Mouse (Mus musculus) embryonic fibroblast, embryonic 13.5 days (primary cell): ENCODE measurements around the gene Gm14862. TPM values are rescaled to one million over a fixed set of nuclear protein-coding genes. Genes with fewer than 3 reads are reported as not detected.
"Not testable (repeated sequence)": the region's sequence is repeated elsewhere in the genome, so short reads cannot be mapped to it uniquely, and the experiment has no call there.

ENCODE experiments used
- H3K27ac ChIP-seq: 2 replicates; pipeline ENCODE4 v1.5.1; 2012; ENCODE audit warnings: low read length, control low read depth, inconsistent platforms; ENCODE audit not compliant: insufficient read depth
- H3K4me1 ChIP-seq: 2 replicates; pipeline ENCODE4 v1.6.1; 2011; ENCODE audit warnings: low read length; ENCODE audit not compliant: control insufficient read depth, insufficient read depth
- H3K4me3 ChIP-seq: 2 replicates; pipeline ENCODE4 v1.5.1; 2011; ENCODE audit warnings: mild to moderate bottlenecking, control low read depth, low read length; ENCODE audit not compliant: insufficient read depth
- CTCF ChIP-seq: IDR thresholded peaks from 2 replicates; pipeline ENCODE4 v1.5.1; 2011; ENCODE audit warnings: mild to moderate bottlenecking, control low read depth, low read length, moderate library complexity, borderline replicate concordance; ENCODE audit not compliant: insufficient read depth
- POLR2A ChIP-seq: IDR thresholded peaks from 2 replicates; pipeline ENCODE4 v1.6.1; 2011; ENCODE audit warnings: low read depth, mild to moderate bottlenecking, control low read depth, low read length, moderate library complexity
- polyA plus RNA-seq: library from polyadenylated mRNA; stranded (reverse); fragments of >200 nt; gene quantifications from 2 replicates; pipeline ENCODE4 v1.2.4, GENCODE M21; 2011; ENCODE audit warnings: low read depth; ENCODE audit not compliant: missing spikeins, insufficient read length

The Gm14862 gene
- polyA plus RNA-seq = not detected in 2 replicates

- H3K27ac ChIP-seq = no peak within 1 kb of the TSS
- no peak within 1 kb of the TSS for H3K4me3 ChIP-seq
- no peaks in the 10 kb centered on the region for H3K4me1 ChIP-seq
- TF ChIP-seq CTCF (no peak), POLR2A (no peak)
These were observed at the start of gene Gm14862 for GRCm38 (mm10) chrX:9256766-9257165. TSS of gene Gm14862 (minus strand) at chrX:9256899.

- no peak overlapping the region for H3K4me3 ChIP-seq
- H3K27ac ChIP-seq = no peak overlapping the region
- TF ChIP-seq CTCF = no peak
- TF ChIP-seq POLR2A = no peak
- H3K4me1 ChIP-seq = no peaks in the 10 kb centered on the region
These were observed 46.8 kb upstream of the Gm14862 start for GRCm38 (mm10) chrX:9303455-9303854.

GRCm38 (mm10) chrX:9302791-9303190 is 46.1 kb upstream of the Gm14862 start:
- TF ChIP-seq CTCF (no peak), POLR2A (no peak)
- Histone ChIP-seq H3K4me3 (no peak overlapping the region), H3K27ac (no peak overlapping the region), H3K4me1 (no peaks in the 10 kb centered on the region)

GRCm38 (mm10) chrX:9298413-9298864 is 41.7 kb upstream of the Gm14862 start:
- H3K4me3 ChIP-seq = no peak overlapping the region
- no peaks in the 10 kb centered on the region for H3K4me1 ChIP-seq
- no peak for TF ChIP-seq POLR2A
- TF ChIP-seq CTCF = no peak
- H3K27ac ChIP-seq = no peak overlapping the region

GRCm38 (mm10) chrX:9293140-9293829 is 36.6 kb upstream of the Gm14862 start:
- H3K4me1 ChIP-seq = not testable (repeated sequence)

GRCm38 (mm10) chrX:9283464-9283863 is 26.8 kb upstream of the Gm14862 start, which contains the start of gene H2al1m:
TSS of gene H2al1m (plus strand) at chrX:9283764.
- H3K27ac ChIP-seq, H3K4me1 ChIP-seq, H3K4me3 ChIP-seq: not testable (repeated sequence)

More at GRCm38 (mm10) chrX:9293140-9293829, 36.6 kb upstream of the Gm14862 start:
- H3K4me3 ChIP-seq, H3K27ac ChIP-seq: not testable (repeated sequence)

- no peak overlapping the region for H3K27ac ChIP-seq
- H3K4me1 ChIP-seq = no peaks in the 10 kb centered on the region
- H3K4me3 ChIP-seq = no peak overlapping the region
- TF ChIP-seq CTCF (no peak), POLR2A (no peak)
These were observed 17.6 kb upstream of the Gm14862 start for GRCm38 (mm10) chrX:9274321-9274720.

- H3K4me1 ChIP-seq = no peaks in the 10 kb centered on the region
These were observed 16.8 kb upstream of the Gm14862 start for GRCm38 (mm10) chrX:9273377-9274002.

GRCm38 (mm10) chrX:9272460-9273361 is 16.0 kb upstream of the Gm14862 start, which contains the start of gene Xk:
TSS of gene Xk (plus strand) at chrX:9272756.
- H3K27ac ChIP-seq = peak within 1 kb of the TSS; percentile 47; the same call in 1 of the 2 replicates
- TF ChIP-seq POLR2A = 0 out of 2 replicates have a peak, but pooled peaks have one; percentile 8
- no peak for TF ChIP-seq CTCF
- no peaks in the 10 kb centered on the region for H3K4me1 ChIP-seq
- peak within 1 kb of the TSS; percentile 58 for H3K4me3 ChIP-seq

More at GRCm38 (mm10) chrX:9273377-9274002, 16.8 kb upstream of the Gm14862 start:
- Histone ChIP-seq H3K27ac (no peak overlapping the region), H3K4me3 (peak overlapping the region; percentile 37; the same call in 1 of the 2 replicates)
- TF ChIP-seq CTCF (no peak), POLR2A (no peak)
